In genomic region chr2:122151221-122151620, GRCm38 (mm10) we compare ENCODE assay signal across 29 mouse cellular contexts. TPM values are rescaled to one million over a fixed set of nuclear protein-coding genes. Genes with fewer than 3 reads are reported as not detected.
"Had no signal": no experiment of that assay in that cellular context is flagged by ENCODE, and none has a peak within 500 bp of the region (broad histone marks: within the 10 kb centered on the region; RNA-seq: fewer than 3 reads in every experiment).

No protein-coding gene starts in this region.

- H3K27me3 ChIP-seq: limb, embryonic 13.5 days; liver, embryonic 15.5 days; midbrain, embryonic 12.5 days; midbrain, embryonic 15.5 days; neural tube, embryonic 12.5 days; neural tube, embryonic 15.5 days had no signal

- H3K27ac ChIP-seq: kidney, postnatal 0 days; layer of hippocampus, adult 2 months; limb, embryonic 10.5 days; limb, embryonic 13.5 days; liver, embryonic 15.5 days; midbrain, embryonic 12.5 days; midbrain, embryonic 15.5 days; neural tube, embryonic 12.5 days; neural tube, embryonic 15.5 days; stomach, postnatal 0 days had no signal

- H3K4me2 ChIP-seq: limb, embryonic 13.5 days; liver, embryonic 15.5 days; midbrain, embryonic 12.5 days; midbrain, embryonic 15.5 days; neural tube, embryonic 12.5 days; neural tube, embryonic 15.5 days had no signal

- H3K9me3 ChIP-seq: limb, embryonic 10.5 days; limb, embryonic 13.5 days; liver, embryonic 15.5 days; midbrain, embryonic 12.5 days; midbrain, embryonic 15.5 days; neural tube, embryonic 12.5 days; neural tube, embryonic 15.5 days had no signal

- H3K4me3 ChIP-seq: layer of hippocampus, adult 2 months; limb, embryonic 10.5 days; limb, embryonic 13.5 days; liver, embryonic 15.5 days; midbrain, embryonic 12.5 days; midbrain, embryonic 15.5 days; neural tube, embryonic 12.5 days; neural tube, embryonic 15.5 days had no signal

- ATAC-seq: midbrain, embryonic 15.5 days had no signal

- H3K36me3 ChIP-seq: midbrain, embryonic 12.5 days; midbrain, embryonic 15.5 days; neural tube, embryonic 15.5 days had no signal

- DNase-seq: kidney, adult 2 months; kidney, postnatal 25 days; layer of hippocampus, adult 9-11 months; liver; lung, adult 2 months; right cerebral cortex, adult 18-20 months; right cerebral cortex, postnatal 14 days; right cerebral cortex, postnatal 4 days; spleen, adult 18-20 months; thymus, adult 2 months; thymus, postnatal 14 days; thymus, postnatal 4 days had no signal

- H3K9ac ChIP-seq: limb, embryonic 13.5 days; liver, embryonic 15.5 days; midbrain, embryonic 12.5 days; midbrain, embryonic 15.5 days; neural tube, embryonic 12.5 days; neural tube, embryonic 15.5 days had no signal

RNA-seq across cellular contexts. Expression of gene Trim69, which starts 9.3 kb away (rescaled TPM):
- total RNA-seq: layer of hippocampus, adult 2 months; layer of hippocampus, postnatal 25 days; left cerebral cortex, adult 18-20 months; left cerebral cortex, postnatal 25 days had no signal
- polyA plus RNA-seq: kidney, adult 2 months; kidney, embryonic 14.5 days; kidney, postnatal 0 days; limb, embryonic 13.5 days; liver, embryonic 15.5 days; midbrain, embryonic 12.5 days; midbrain, embryonic 15.5 days; neural tube, embryonic 12.5 days; neural tube, embryonic 15.5 days; stomach, postnatal 0 days had no signal

RNA-seq across cellular contexts. Expression of gene Patl2, which starts 34.8 kb away (rescaled TPM):
- total RNA-seq: layer of hippocampus, adult 2 months; layer of hippocampus, postnatal 25 days; left cerebral cortex, postnatal 25 days had no signal
- polyA plus RNA-seq: kidney, adult 2 months; kidney, embryonic 14.5 days; limb, embryonic 10.5 days; limb, embryonic 13.5 days; lung, adult 2 months; lung, embryonic 16.5 days; midbrain, embryonic 12.5 days; midbrain, embryonic 15.5 days; neural tube, embryonic 12.5 days; neural tube, embryonic 15.5 days; stomach, embryonic 14.5 days; stomach, postnatal 0 days had no signal

RNA-seq across cellular contexts. Expression of gene Terb2, which starts 34.9 kb away (rescaled TPM):
- total RNA-seq: layer of hippocampus, adult 2 months; layer of hippocampus, postnatal 25 days; left cerebral cortex, adult 18-20 months; left cerebral cortex, postnatal 25 days had no signal
- polyA plus RNA-seq: kidney, adult 2 months; kidney, embryonic 14.5 days; kidney, postnatal 0 days; large intestine, adult 2 months; limb, embryonic 10.5 days; limb, embryonic 13.5 days; liver, embryonic 15.5 days; lung, adult 2 months; lung, embryonic 16.5 days; midbrain, embryonic 12.5 days; midbrain, embryonic 15.5 days; neural tube, embryonic 12.5 days; neural tube, embryonic 15.5 days; stomach, embryonic 14.5 days; stomach, postnatal 0 days; thymus, adult 2 months had no signal
